Mouse (Mus musculus) thymus, adult 18-20 months (tissue): ENCODE data around the gene Stub1.

Source experiments
- DNase-seq, 2 experiments: peaks; one replicate each; pipeline ENCODE4 v3.0.0; 2022; ENCODE audit warnings: mixed read lengths in 2 of 2

Gene Stub1

DNA sequence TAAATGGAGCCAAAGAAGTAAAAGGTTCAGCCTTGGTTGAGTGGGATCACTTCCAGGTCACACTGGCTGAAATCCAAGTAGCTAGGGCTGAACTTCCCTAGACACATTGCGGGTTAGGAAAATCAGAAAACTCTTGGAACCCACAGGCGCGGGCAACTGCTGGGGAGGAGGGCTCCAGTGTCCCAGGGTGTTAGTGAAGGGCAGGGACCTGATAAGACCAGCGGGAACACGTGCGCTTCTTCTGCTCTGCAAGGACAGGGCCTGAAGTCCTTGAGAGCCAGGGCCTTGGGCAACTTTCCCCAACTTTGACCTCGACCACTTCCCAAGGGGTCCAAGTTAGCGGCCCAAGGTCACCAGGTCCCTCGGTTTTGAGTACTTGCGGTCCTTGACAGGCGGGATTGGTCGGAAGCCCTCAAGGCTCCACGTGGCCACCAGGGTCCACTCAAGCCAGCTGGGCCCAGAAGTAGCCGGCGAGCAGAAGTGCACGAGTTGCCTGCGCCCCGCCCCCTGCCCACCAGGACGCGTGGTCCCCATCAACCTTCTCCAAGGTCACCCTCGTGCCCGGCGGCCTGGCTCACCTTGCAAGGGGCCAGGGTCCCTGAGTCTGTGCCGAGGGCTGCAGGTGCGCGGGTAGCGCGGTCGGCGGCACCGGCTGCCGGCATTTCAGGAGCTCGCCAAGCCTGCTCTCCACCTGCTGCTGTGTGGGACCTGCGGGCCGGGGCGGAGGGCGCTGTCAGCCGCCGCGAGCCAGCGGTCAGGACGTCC, 34.8 kb upstream of the Stub1 start:
- DNase-seq, result peak in 1 of 2 experiments; percentile 40

- no peak for DNase-seq
These were observed 34.3 kb upstream of the Stub1 start for GRCm38 (mm10) chr17:25867509-25867835.

GRCm38 (mm10) chr17:25866172-25866571, 33.0 kb upstream of the Stub1 start:
- DNase-seq, result no peak

- no peak for DNase-seq
These were observed 32.1 kb upstream of the Stub1 start for GRCm38 (mm10) chr17:25865288-25865687.

GRCm38 (mm10) chr17:25864311-25864710, 31.1 kb upstream of the Stub1 start:
- no peak for DNase-seq

DNA sequence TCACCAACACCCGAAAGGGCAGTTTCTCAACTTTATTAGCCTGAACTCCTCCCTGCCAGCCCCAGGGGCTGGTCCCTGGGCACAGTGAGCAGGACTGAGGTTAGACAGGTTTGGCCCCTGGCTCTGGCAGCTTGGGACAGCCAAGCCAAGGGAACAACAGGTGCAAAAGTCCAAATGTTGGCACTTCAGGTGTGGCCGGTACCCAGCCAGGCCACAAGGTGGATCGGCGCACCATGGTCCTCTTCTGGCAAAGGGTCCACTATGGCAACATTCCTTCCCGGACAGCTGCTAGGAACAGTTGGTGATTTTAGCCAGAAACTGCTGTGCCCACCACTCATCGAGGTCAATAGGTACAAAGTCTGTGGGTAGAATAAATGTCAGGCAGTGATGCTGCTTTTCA, 30.5 kb upstream of the Stub1 start:
- DNase-seq, result no peak

- no peak for DNase-seq
These were observed 28.8 kb upstream of the Stub1 start for GRCm38 (mm10) chr17:25861704-25862612.

GRCm38 (mm10) chr17:25860832-25861703, 27.9 kb upstream of the Stub1 start, which contains the start of gene Wdr90:
Wdr90 (minus strand) TSS chr17:25861501.
- DNase-seq, result peak; percentile 84 to 89

DNA sequence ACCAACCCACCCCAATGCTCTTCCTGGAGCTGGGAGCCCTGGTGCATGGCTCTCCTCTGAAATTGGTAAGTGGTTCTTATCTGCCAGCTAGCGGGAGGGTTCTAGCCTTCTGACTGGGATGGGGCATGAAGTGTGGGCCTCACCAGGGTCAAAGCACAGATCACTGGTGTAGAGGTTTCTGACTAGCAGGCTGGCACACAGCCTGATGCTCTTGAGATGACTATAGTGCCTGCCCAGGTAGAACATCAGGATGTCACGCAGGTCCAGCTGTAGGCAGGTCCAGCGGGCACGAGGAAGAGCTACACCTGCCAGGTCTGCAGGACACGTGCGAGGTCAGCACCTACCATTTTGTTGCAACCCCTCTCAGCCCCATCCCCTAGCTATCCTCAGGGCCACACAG, 27.0 kb upstream of the Stub1 start:
- DNase-seq, result no peak

GRCm38 (mm10) chr17:25844396-25844901, 11.2 kb upstream of the Stub1 start, which contains the start of gene Rhot2:
Rhot2 (minus strand) TSS chr17:25844851.
- DNase-seq, result peak; percentile 95 to 97

GRCm38 (mm10) chr17:25843636-25844395, 10.6 kb upstream of the Stub1 start:
- DNase-seq, result no peak

DNA sequence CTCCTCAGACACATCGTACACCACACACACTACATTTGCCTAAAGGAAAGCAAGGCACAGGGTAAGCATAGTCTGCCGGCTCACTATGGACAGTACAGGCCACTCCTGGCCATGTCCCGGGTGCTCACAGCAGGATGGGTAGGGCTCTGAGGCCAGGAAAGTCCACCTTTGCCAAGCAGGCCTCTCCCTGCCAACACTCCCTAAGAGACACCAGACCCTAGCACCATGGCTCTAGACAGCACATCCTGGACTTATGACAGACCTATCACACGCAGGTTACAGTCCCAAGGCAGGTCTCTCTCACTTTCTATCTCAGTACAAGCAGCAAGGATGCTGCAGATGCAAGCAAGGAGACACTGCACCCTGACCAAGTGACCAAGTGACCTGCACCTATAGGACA, 9.9 kb upstream of the Stub1 start:
- DNase-seq, result no peak

- DNase-seq, result no peak
These were observed 9.3 kb upstream of the Stub1 start for GRCm38 (mm10) chr17:25842509-25842908.

DNA sequence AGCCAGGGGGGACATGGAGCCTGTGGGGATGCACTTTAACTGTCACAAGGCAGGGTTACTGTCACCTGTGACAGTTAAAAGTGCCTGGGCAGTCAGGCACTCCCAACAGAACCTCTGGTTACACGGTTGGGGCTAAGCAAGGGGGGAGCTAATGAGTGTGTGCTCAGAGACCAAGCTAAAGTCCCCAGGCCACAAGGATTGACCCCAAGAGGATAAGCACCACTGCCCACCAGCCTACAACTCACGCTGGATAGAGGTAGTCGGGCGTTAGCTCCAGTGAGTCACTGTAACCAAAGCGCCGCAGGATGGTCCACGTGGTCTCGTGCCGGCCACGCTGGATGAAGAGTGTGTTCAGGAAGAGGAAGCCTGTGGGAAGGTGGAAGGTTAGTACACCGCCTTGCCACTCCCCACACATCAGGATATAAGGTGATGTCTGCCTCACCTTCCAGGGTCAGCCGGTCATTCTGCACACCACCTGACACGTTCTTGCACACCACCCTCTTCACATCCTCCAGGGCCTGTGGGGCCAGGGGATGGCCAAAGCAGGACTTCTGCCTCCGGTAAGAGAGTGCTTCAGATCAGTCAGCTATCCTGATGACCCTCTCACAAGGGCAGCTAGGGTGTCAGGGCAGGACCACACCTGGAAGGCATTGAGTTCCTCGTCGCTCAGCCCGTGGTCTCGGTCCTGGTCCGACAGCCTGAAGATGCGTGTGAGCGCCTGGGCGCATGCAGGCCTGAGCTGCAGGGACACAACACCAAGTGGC, 8.1 kb upstream of the Stub1 start, which contains the start of gene Gm20683:
Gene Gm20683 (minus strand): TSS at position 647 of the 764 bp plus-strand sequence.
- no peak for DNase-seq

GRCm38 (mm10) chr17:25840519-25840918, 7.3 kb upstream of the Stub1 start:
- DNase-seq, result no peak

GRCm38 (mm10) chr17:25839455-25840235, 6.4 kb upstream of the Stub1 start:
- DNase-seq, result no peak

DNA sequence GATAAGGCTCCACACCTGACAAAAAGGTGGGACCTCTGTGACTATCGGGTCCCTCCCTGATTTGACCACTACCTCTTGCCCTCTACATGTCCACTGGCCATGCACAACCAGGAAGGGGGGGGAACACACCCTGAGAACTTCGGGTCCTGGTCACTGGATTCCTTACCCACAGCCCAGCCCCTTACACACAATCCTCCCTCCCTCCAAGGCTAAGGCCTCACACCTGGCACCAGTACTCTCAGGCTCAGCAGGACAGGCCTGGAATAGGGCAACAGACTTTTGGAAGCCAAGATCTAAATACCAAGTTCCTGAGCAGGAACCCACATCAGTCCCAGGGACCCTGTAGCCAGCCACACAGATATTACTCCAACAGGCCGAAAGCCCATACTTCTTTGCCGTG, 5.7 kb upstream of the Stub1 start:
- DNase-seq, result peak in 1 of 2 experiments; percentile 3

- DNase-seq, result no peak
These were observed 4.3 kb upstream of the Stub1 start for GRCm38 (mm10) chr17:25837533-25837932.

DNA sequence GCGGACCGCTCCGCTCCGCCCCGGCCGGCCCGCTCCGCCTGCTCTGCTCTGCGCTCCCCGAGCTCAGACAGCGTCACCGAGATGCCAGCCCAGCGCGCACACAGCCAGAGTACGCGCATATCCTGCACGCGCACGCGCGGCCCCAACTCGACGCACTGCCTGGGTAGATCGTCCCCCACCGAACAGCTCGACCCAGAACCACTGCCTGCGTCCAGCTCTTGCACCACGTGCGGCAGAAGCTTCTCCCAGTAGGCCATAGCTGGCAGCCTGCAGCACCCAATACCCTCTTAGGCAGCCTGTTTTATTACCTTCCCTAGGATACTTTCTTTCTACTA, 3.8 kb upstream of the Stub1 start, which contains the start of gene Rhbdl1:
Gene Rhbdl1 (minus strand): TSS at position 220 of the 335 bp plus-strand sequence.
- DNase-seq, result no peak
